Mouse (Mus musculus) forebrain, embryonic 16.5 days (tissue): ENCODE results near the gene Pa2g4. TPM values are rescaled to one million over a fixed set of nuclear protein-coding genes. Genes with fewer than 3 reads are reported as not detected.
A peak's percentile ranks its signal among the peaks of the same experiment; 100 is the strongest.
"Not testable (repeated sequence)": the region's sequence is repeated elsewhere in the genome, so short reads cannot be mapped to it uniquely, and the experiment has no call there.

Source experiments
- ATAC-seq: fragments of 200-750 bp; cut with Nextera tagmentation; 2 replicates; pipeline ENCODE4 v1.8.0; 2017; ENCODE audit warnings: mild to moderate bottlenecking, moderate library complexity
- H3K27ac ChIP-seq: fragments of 300-500 bp; sonication (generic); 2 replicates; pipeline ENCODE4 v1.5.1; 2014; ENCODE audit warnings: low read length, control low read depth
- H3K27me3 ChIP-seq: fragments of 300-500 bp; sonication (generic); replicated peaks from 2 replicates; pipeline ENCODE4 v1.6.1; 2014; ENCODE audit warnings: low read length; ENCODE audit not compliant: control insufficient read depth, insufficient read depth
- H3K36me3 ChIP-seq: fragments of 300-500 bp; sonication (generic); 2 replicates; pipeline ENCODE4 v1.6.1; 2014; ENCODE audit not compliant: control insufficient read depth, insufficient read depth
- H3K4me1 ChIP-seq: fragments of 300-500 bp; sonication (generic); replicated peaks from 2 replicates; pipeline ENCODE4 v1.6.1; 2014; ENCODE audit warnings: low read length; ENCODE audit not compliant: control insufficient read depth, insufficient read depth
- H3K4me2 ChIP-seq: fragments of 300-500 bp; sonication (generic); 2 replicates; pipeline ENCODE4 v1.6.1; 2014; ENCODE audit warnings: mild to moderate bottlenecking, low read length, control low read depth
- H3K4me3 ChIP-seq: fragments of 300-500 bp; sonication (generic); replicated peaks from 2 replicates; pipeline ENCODE4 v1.5.1; 2014; ENCODE audit warnings: mild to moderate bottlenecking, low read length, control low read depth
- H3K9ac ChIP-seq: fragments of 300-500 bp; sonication (generic); replicated peaks from 2 replicates; pipeline ENCODE4 v1.6.1; 2014; ENCODE audit warnings: low read depth, low read length, control low read depth
- H3K9me3 ChIP-seq: fragments of 300-500 bp; sonication (generic); 2 replicates; pipeline ENCODE4 v1.6.1; 2016; ENCODE audit warnings: low read length; ENCODE audit not compliant: control insufficient read depth
- WGBS: fragments of 180-500 bp; shearing (Covaris S2); extraction: QIAGEN DNeasy Blood & Tissue Kit; methylation state at CpG from one replicate; pipeline ENCODE4 v1.1.7; 2014; 5-methylcytosine and 5-hydroxymethylcytosine counted together
- polyA plus RNA-seq: library from polyadenylated mRNA; unstranded; fragments of >200 nt; fragmentation: Nextera tagmentation; extraction: Ambion mirVana; gene quantifications from 2 replicates; pipeline ENCODE4 v1.2.1, GENCODE M21; 2015

The Pa2g4 gene
- polyA plus RNA-seq, result 149 and 152 TPM in 2 replicates

GRCm38 (mm10) chr10:128565788-128566531, at the start of gene Pa2g4:
Pa2g4 (minus strand) TSS chr10:128565987.
- H3K36me3 ChIP-seq, result peaks cover 11% of the 10 kb centered on the region
- under 1% methylated on average over 58 of the region's 58 CpGs for WGBS
- peaks cover 16% of the 10 kb centered on the region for H3K4me1 ChIP-seq
- peak within 1 kb of the TSS; percentile 92 for H3K9ac ChIP-seq
- peak within 1 kb of the TSS; percentile 96 for H3K4me3 ChIP-seq
- no peaks in the 10 kb centered on the region for H3K9me3 ChIP-seq
- peak; percentile 99 for ATAC-seq
- peak within 1 kb of the TSS; percentile 98 for H3K4me2 ChIP-seq
- H3K27ac ChIP-seq, result peak within 1 kb of the TSS; percentile 96
- H3K27me3 ChIP-seq, result no peaks in the 10 kb centered on the region

GRCm38 (mm10) chr10:128614934-128615333, 49.1 kb upstream of the Pa2g4 start:
- 58% methylated on average over 3 of the region's 3 CpGs for WGBS
- Histone ChIP-seq H3K4me3 (no peak overlapping the region), H3K4me2 (no peak overlapping the region), H3K36me3 (no peaks in the 10 kb centered on the region), H3K27ac (no peak overlapping the region), H3K9ac (no peak overlapping the region), H3K27me3 (no peaks in the 10 kb centered on the region), H3K4me1 (no peaks in the 10 kb centered on the region; the same call in 1 of the 2 replicates), H3K9me3 (no peaks in the 10 kb centered on the region)
- no peak for ATAC-seq

- not testable (repeated sequence) for H3K4me2 ChIP-seq, ATAC-seq, H3K4me1 ChIP-seq, H3K36me3 ChIP-seq, H3K9me3 ChIP-seq, H3K27me3 ChIP-seq, H3K27ac ChIP-seq, H3K9ac ChIP-seq, H3K4me3 ChIP-seq
- WGBS, result 72% methylated on average over 4 of the region's 4 CpGs
Measured at GRCm38 (mm10) chr10:128613820-128614219, 48.0 kb upstream of the Pa2g4 start.

GRCm38 (mm10) chr10:128613154-128613440, 47.3 kb upstream of the Pa2g4 start:
- H3K27ac ChIP-seq, result no peak overlapping the region
- H3K4me3 ChIP-seq, result no peak overlapping the region
- no peaks in the 10 kb centered on the region for H3K36me3 ChIP-seq
- H3K27me3 ChIP-seq, result no peaks in the 10 kb centered on the region
- no peak; the same call in 1 of the 2 replicates for ATAC-seq
- H3K4me2 ChIP-seq, result no peak overlapping the region
- 40% methylated on average over 6 of the region's 6 CpGs for WGBS
- H3K9ac ChIP-seq, result no peak overlapping the region
- H3K9me3 ChIP-seq, result no peaks in the 10 kb centered on the region
- no peaks in the 10 kb centered on the region; the same call in 1 of the 2 replicates for H3K4me1 ChIP-seq

GRCm38 (mm10) chr10:128612433-128613153, 46.8 kb upstream of the Pa2g4 start:
- H3K4me3 ChIP-seq, result no peak overlapping the region
- no peak overlapping the region for H3K27ac ChIP-seq
- peak; percentile 78 for ATAC-seq
- no peaks in the 10 kb centered on the region for H3K36me3 ChIP-seq
- H3K27me3 ChIP-seq, result no peaks in the 10 kb centered on the region
- H3K4me1 ChIP-seq, result no peaks in the 10 kb centered on the region; the same call in 1 of the 2 replicates
- 15% methylated on average over 16 of the region's 16 CpGs for WGBS
- H3K9ac ChIP-seq, result 0 out of 2 replicates have a peak overlapping the region, but pooled peaks have one; percentile 29
- H3K4me2 ChIP-seq, result no peak overlapping the region
- H3K9me3 ChIP-seq, result no peaks in the 10 kb centered on the region

DNA sequence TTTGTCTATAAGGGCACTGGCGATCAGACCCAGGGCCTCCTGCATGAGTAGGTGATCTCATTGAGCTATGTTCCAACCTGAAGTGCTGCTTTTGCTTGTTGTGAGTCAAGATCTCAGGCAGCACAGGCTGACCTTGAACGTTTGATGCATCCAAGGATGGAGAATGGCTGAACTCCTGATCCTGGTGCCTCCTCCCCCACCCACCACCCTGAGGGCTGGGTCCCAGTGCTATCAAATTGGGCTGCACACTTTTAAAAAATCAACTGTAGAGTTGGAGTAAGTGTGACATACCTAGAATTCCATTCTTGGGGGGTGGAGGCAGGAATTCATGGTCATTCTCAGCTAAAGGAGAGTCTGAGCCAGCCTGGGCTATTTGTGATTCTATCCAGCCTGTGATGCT, 40.7 kb upstream of the Pa2g4 start:
- Histone ChIP-seq H3K9ac (no peak overlapping the region), H3K4me1 (no peaks in the 10 kb centered on the region), H3K27me3 (no peaks in the 10 kb centered on the region), H3K27ac (no peak overlapping the region), H3K4me3 (no peak overlapping the region), H3K36me3 (no peaks in the 10 kb centered on the region), H3K4me2 (no peak overlapping the region), H3K9me3 (no peaks in the 10 kb centered on the region)
- no peak for ATAC-seq
- 41% methylated on average over 2 of the region's 2 CpGs for WGBS

GRCm38 (mm10) chr10:128602470-128603128, 36.8 kb upstream of the Pa2g4 start:
- Histone ChIP-seq H3K9me3 (no peaks in the 10 kb centered on the region), H3K4me3 (no peak overlapping the region), H3K4me2 (no peak overlapping the region), H3K27me3 (no peaks in the 10 kb centered on the region), H3K36me3 (no peaks in the 10 kb centered on the region), H3K9ac (no peak overlapping the region), H3K4me1 (no peaks in the 10 kb centered on the region), H3K27ac (no peak overlapping the region)
- WGBS, result 88% methylated on average over 4 of the region's 4 CpGs
- ATAC-seq, result no peak

DNA sequence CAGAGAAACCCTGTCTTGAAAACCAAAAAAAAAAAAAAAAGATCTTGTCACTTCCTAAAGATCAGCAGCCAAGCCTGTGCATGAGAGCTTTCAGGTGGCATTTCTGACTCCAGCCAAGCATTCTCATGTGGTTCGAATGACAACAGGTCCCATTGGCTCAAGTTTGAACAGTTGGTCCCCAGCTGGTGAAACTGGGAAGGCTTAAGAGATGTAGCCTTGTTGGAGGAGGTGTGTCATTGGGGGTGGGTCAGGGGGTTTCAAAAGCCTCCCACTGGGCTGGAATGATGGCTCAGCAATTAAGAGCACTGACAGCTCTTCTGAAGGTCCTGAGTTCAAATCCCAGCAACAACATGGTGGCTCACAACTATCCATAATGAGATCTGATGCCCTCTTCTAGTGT, 35.7 kb upstream of the Pa2g4 start:
- WGBS, result 90% methylated on average over 1 of the region's 1 CpGs
- H3K4me2 ChIP-seq, result no peak overlapping the region
- no peaks in the 10 kb centered on the region for H3K4me1 ChIP-seq
- H3K9ac ChIP-seq, result no peak overlapping the region
- no peak overlapping the region for H3K27ac ChIP-seq
- H3K9me3 ChIP-seq, result no peaks in the 10 kb centered on the region
- no peaks in the 10 kb centered on the region for H3K36me3 ChIP-seq
- H3K4me3 ChIP-seq, result no peak overlapping the region
- no peak for ATAC-seq
- H3K27me3 ChIP-seq, result no peaks in the 10 kb centered on the region

- Histone ChIP-seq H3K9me3 (no peaks in the 10 kb centered on the region), H3K9ac (no peak overlapping the region), H3K4me2 (no peak overlapping the region), H3K4me1 (no peaks in the 10 kb centered on the region), H3K36me3 (no peaks in the 10 kb centered on the region), H3K27me3 (no peaks in the 10 kb centered on the region), H3K27ac (no peak overlapping the region), H3K4me3 (no peak overlapping the region)
- no peak for ATAC-seq
- WGBS, result 84% methylated on average over 2 of the region's 2 CpGs
Measured at GRCm38 (mm10) chr10:128598476-128598875, 32.7 kb upstream of the Pa2g4 start.
